Comparison of ENCODE assay signal across 8 mouse cellular contexts in the genomic region with DNA sequence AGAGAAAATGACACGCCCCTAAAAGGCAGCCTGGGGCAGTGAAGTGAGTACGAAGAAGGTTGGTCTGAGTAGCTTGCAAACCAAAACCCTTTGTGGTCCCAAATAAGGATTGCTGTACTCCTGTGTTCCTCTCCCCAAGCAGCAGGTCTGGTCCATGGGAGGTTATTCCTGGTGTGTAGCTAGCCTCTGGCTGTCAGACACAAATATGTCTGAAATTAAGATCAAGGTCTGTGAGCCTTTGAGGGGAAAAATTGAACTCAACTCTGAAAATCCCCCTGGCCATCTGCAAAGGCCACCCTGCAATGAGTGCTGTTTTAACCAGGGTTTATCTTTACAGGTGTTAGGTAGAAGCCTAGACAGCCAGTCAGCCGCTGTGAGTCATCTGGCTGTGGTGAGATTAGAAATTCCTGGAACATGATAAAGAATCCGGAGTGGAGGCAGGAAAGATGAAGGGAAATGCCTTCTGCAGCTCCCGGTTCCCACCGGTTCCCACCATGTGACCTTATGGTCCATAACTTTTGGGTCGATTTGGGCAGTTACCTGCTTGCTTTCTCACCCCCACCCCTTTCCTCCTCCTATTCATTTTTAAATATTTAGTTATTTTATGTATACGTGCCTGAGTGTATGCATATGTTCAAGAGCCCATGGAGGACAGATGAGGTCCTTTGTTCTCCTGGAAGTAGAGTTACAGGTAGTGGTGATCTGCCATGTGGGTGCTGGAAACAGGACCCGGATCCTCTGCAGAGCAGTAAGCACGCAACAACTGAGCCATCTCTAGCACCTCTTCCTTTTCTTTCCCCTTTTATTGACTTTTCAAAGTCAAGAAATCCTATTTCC.
DNase-seq lines count a peak whose midpoint lies in the region; ATAC-seq and TF ChIP-seq lines count a peak whose summit lies in the region.

No protein-coding gene starts in this region.

- no peaks in the 10 kb centered on the region for H3K27me3 ChIP-seq in Patski
- H3K27me3 ChIP-seq in hindbrain, embryonic 16.5 days (replicated peaks; ENCODE audit: control insufficient read depth, insufficient read depth, low read length): peaks cover 19% of the 10 kb centered on the region
- H3K27me3 ChIP-seq in midbrain, embryonic 11.5 days (ENCODE audit: control insufficient read depth, insufficient read depth, low read length): peaks cover 15% of the 10 kb centered on the region

- peak overlapping the region; percentile 56 for H3K4me3 ChIP-seq in hindbrain, embryonic 16.5 days (ENCODE audit: low read length)
- no peak overlapping the region for H3K4me3 ChIP-seq in midbrain, embryonic 11.5 days (ENCODE audit: low read depth, low read length)

- H3K4me2 ChIP-seq in hindbrain, embryonic 16.5 days (ENCODE audit: low read length): peak overlapping the region; percentile 94
- peak overlapping the region; percentile 77 for H3K4me2 ChIP-seq in midbrain, embryonic 11.5 days

- no peaks in the 10 kb centered on the region for H3K9me3 ChIP-seq in hindbrain, embryonic 16.5 days (ENCODE audit: control insufficient read depth, low read length)
- H3K9me3 ChIP-seq in midbrain, embryonic 11.5 days (ENCODE audit: control insufficient read depth, low read length): no peaks in the 10 kb centered on the region

- in situ Hi-C loops in Patski (cut with MboI; ENCODE audit: low pct_unique_long_range_greater_than_20kb): loop anchor here (5.0 to 25.0 kb wide), 5 partner anchors 51 to 469 kb away; a partner anchor contains a TSS

- no peak for ATAC-seq in Patski
- ATAC-seq in hindbrain, embryonic 16.5 days: no peak
- ATAC-seq in midbrain, embryonic 11.5 days (ENCODE audit: low FRiP score): peak; percentile 30; the same call in 1 of the 2 replicates

- H3K36me3 ChIP-seq in hindbrain, embryonic 16.5 days (ENCODE audit: control insufficient read depth, insufficient read depth, low read length): no peaks in the 10 kb centered on the region
- no peaks in the 10 kb centered on the region for H3K36me3 ChIP-seq in midbrain, embryonic 11.5 days (ENCODE audit: control insufficient read depth, insufficient read depth, low read length)

- intact Hi-C loops in left cerebral cortex, postnatal 4 days (cut with DNase I): loop anchor here (1.0 to 5.0 kb wide), 2 partner anchors 236 to 378 kb away; no protein-coding TSS in a partner anchor

- TF ChIP-seq CTCF in Patski (IDR thresholded peaks at IDR 0.05): no peak

- peak; percentile 9 for DNase-seq in embryo, embryonic 9.5 days (ENCODE audit: extremely low spot score)
- DNase-seq in embryo, embryonic 10 days (ENCODE audit: low spot score): no peak
- DNase-seq in Patski (ENCODE audit: low read depth, low spot score): peak; percentile 50
- no peak for DNase-seq in midbrain, embryonic 11.5 days (ENCODE audit: low spot score, missing footprints)
- no peak for DNase-seq in ovary, postnatal 36 days (ENCODE audit: low spot score)
- DNase-seq in kidney, postnatal 25 days: no peak
- DNase-seq in left cerebral cortex, postnatal 4 days: no peak

- H3K9ac ChIP-seq in hindbrain, embryonic 16.5 days (ENCODE audit: low read depth, low read length): no peak overlapping the region
- no peak overlapping the region for H3K9ac ChIP-seq in midbrain, embryonic 11.5 days (ENCODE audit: low read length)

- 14% methylated on average over 10 of the region's 10 CpGs for WGBS in hindbrain, embryonic 16.5 days
- 15% methylated on average over 10 of the region's 10 CpGs for WGBS in midbrain, embryonic 11.5 days

- no peak overlapping the region for H3K27ac ChIP-seq in hindbrain, embryonic 16.5 days (ENCODE audit: low read depth, low read length)
- no peak overlapping the region for H3K27ac ChIP-seq in midbrain, embryonic 11.5 days (ENCODE audit: low read depth, low read length)

- CTCF ChIA-PET in Patski (lab: Charles Lee): interaction anchor here (1.0 to 1.4 kb wide), 5 partner anchors 76 to 378 kb away, joined by 3 to 6 read pairs (median 4); a partner anchor contains a TSS

- H3K4me1 ChIP-seq in hindbrain, embryonic 16.5 days (ENCODE audit: control insufficient read depth, insufficient read depth, low read depth, low read length): no peaks in the 10 kb centered on the region
- H3K4me1 ChIP-seq in midbrain, embryonic 11.5 days (ENCODE audit: control insufficient read depth, insufficient read depth, low read length): no peaks in the 10 kb centered on the region

- POLR2A ChIA-PET in Patski (lab: Charles Lee): interaction anchor here (0.7 kb wide), 2 partner anchors 9 to 380 kb away, joined by 3 to 4 read pairs; no protein-coding TSS in a partner anchor

Comparison
In these comparisons a context has a peak if more than half of its experiments do, and no peak if none do; other contexts are left out.
1. DNase-seq: peak in embryo, embryonic 9.5 days (single experiment) and Patski (single experiment); none in embryo, embryonic 10 days (single experiment), midbrain, embryonic 11.5 days (single experiment), ovary, postnatal 36 days (single experiment), kidney, postnatal 25 days (0 of 2) and left cerebral cortex, postnatal 4 days (single experiment).